Mouse (Mus musculus) MN1 (cell line): ENCODE measurements around the gene Ezr.
A peak's percentile ranks its signal among the peaks of the same experiment; 100 is the strongest.
"Not testable (repeated sequence)": the region's sequence is repeated elsewhere in the genome, so short reads cannot be mapped to it uniquely, and the experiment has no call there.

Experiments
- DNase-seq: peaks from one replicate; pipeline ENCODE4 v3.0.0-alpha.2; 2016; ENCODE audit warnings: low spot score

Gene Ezr

DNA sequence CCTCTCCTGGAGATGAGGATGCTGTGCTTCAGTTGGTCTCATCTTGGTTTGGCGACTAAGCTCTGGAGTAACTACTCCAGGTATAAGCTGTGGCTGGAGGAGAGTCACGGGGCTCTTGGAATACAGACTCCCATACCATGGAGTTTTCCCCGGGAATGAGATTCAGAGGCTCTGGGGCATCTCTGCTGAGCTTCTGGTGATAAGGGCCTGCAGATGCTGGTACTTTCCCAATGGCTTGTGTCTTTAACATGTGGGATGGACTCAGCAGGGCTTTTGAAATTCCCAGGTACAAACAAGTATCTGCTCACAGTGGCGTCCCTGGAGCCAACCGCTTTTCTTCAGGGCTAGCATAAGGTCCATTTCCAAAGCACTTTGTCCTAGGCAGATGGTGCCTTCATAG, 75.2 kb downstream of the Ezr start:
- not testable (repeated sequence) for DNase-seq

DNA sequence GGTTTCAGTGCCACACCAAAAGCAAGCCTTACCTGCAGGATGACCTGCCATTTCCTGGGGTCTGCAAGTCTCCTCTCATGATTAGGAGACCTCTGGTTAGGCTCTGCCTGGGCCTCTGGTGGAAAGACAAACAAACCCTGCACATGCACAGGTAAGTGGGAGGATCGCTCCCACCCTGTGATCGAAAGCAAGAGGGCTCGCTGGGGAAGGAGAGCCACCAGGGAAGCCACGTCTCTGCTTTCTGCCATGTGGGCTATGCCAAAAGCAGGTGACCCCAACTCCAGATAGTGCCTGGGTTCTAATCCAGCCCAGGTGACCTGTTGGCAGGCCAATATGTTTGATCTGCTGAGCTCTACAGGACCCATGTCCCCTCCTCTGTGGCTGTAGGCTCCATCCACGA, 76.1 kb downstream of the Ezr start:
- not testable (repeated sequence) for DNase-seq

GRCm38 (mm10) chr17:6703381-6704270, 79.0 kb downstream of the Ezr start:
- DNase-seq = peak; percentile 40

GRCm38 (mm10) chr17:6702625-6703221, 79.9 kb downstream of the Ezr start:
- DNase-seq = not testable (repeated sequence)

GRCm38 (mm10) chr17:6700077-6700476, 82.5 kb downstream of the Ezr start:
- DNase-seq = not testable (repeated sequence)

DNA sequence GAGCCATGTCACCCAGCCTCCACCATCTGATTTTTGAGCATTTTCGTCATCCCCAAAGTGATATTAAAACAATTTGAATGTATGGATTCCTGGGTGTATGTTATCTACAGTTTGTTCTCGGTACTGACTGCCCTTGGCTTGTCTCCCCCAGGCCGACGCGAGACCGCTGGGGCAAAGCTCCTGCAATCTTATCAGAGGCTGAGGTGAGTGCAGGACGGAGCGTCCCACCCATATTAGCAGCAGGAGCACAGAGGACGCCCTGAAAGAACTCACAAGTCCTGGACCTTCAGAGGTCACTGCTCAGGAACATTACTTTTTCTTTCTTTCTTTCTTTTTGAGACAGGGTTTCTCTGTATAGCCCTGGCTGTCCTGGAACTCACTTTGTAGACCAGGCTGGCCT, 83.1 kb downstream of the Ezr start:
- DNase-seq = not testable (repeated sequence)

- peak; percentile 77 for DNase-seq
Observed at GRCm38 (mm10) chr17:6697224-6697775, 85.3 kb downstream of the Ezr start.

GRCm38 (mm10) chr17:6696521-6696920, 86.1 kb downstream of the Ezr start:
- DNase-seq = not testable (repeated sequence)

DNA sequence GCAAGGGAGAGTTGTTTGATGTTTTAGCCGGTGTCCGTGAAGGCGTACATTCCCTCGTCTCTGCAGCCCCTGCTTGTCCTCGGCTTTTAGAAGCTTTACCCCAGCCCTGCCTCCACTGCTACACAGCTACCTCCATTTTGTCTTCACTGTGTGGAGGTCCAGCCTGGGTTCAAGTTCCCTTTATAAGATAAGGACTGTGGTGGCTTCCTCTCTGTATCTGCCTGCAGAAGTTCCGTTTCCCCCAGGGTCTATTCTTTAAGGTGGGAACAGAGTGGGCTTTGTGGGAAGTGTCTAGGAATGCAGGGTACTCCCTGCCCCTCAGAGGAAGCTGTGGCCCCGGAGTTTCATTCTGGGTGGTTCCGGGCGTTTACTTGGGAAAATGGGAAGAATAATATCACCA, 86.9 kb downstream of the Ezr start:
- DNase-seq = not testable (repeated sequence)

DNA sequence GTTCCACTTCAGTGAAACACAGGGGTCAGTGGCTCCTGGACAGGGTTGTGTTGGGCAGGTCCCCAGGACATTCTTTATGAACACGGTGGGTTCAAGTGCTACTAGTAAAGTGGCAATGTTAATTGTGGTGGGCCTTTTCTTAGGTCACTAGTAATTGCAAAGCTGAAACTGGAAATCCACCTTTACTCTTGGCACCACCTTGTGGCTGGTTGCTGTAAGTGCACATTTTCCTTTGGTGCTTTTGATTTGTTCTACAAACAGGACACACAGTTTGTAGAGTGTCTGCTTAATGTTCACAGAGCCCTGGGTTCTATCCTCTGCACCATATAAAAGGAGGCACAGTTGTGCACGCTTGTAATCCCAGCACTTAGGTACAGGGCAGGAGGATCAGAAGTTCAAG, 91.0 kb downstream of the Ezr start:
- DNase-seq = peak; percentile 84

- DNase-seq = not testable (repeated sequence)
Observed at GRCm38 (mm10) chr17:6689344-6689743, 93.2 kb downstream of the Ezr start.
